Mouse (Mus musculus): Measurements from ENCODE around the gene Ccdc60.
"Not testable (repeated sequence)": the region's sequence is repeated elsewhere in the genome, so short reads cannot be mapped to it uniquely, and the experiment has no call there.

Gene Ccdc60

DNA sequence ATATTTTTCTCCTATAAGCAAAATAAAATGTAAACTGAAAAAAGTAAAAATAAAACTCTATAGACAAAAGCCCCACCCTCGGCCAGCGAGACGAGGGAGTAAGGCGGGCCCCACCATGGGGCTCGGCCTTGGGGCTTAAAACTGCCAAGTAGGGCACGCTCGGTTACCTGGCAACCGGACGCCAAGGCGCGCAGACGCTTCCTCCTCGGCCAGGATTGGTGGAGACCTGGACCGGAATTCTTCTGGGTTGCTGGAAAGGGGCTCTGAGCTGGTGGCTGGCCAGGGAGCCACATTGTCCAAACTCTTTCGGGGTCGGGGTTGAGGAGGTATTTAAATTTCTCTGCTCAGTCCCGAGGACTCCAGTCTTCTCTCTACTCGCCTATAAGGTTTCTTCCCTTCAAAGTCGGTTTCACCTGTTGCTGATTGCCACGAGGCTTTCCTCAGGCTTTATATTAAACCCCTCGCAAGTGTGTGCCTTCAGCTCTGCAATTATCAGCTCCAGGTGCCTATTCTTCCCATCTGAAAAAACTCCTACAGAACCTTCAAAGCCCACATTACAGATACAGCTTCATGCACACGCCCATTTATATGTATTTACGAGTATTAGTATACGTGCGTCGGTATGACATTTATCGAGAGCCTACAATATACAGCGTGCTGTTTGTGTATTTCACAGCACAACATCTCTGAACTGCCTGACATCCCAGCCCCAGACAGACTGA lies at the start of gene Ccdc60:
Gene Ccdc60, minus strand, starts transcription at position 137 of the 722 bp plus-strand sequence.
- DNase-seq (ENCODE audit: low read depth, low spot score): no peak

DNA sequence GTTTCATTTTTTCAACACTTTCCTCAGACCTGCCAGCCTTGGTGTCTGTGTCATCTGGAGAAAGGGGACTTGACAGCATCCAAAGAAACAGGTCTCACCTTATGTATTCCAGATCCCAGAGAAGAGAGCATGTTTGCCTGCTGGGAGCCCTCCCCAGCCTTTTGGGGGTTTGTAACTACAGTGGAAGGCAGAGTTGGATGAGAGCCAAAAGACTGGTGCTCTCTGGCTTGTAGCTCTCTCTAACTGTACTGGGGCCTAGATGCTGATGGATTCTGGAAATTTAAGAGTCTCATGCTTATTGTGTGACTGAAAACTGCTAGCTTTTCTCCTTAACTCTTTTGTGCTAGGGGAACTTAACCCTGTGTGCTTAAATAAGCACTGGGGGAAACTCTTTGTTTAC lies 47.4 kb upstream of the Ccdc60 start:
- no peak for DNase-seq (ENCODE audit: low read depth, low spot score)

- DNase-seq (ENCODE audit: low read depth, low spot score): no peak
Measured at GRCm38 (mm10) chr5:116328911-116329310, 40.1 kb upstream of the Ccdc60 start.

DNA sequence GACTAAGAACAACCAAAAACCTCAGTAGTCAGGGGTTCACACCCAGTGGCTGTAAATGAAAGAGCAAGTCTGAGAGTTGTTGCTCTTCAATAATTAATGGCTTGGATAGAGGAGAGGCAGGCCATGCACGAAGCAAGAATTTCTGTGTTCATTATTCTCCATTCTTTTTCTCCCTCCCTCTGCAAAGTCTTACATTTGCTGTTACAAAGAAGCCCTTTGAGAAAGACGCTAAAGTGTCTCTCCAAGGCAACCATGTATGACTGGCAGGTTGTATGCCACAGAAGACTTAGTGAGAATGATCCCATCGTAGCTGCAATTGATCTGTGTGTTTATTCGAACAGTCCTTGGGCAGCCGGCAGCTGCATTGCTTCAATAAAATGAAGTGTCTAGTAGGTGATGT lies 34.6 kb upstream of the Ccdc60 start:
- no peak for DNase-seq (ENCODE audit: low read depth, low spot score)

DNA sequence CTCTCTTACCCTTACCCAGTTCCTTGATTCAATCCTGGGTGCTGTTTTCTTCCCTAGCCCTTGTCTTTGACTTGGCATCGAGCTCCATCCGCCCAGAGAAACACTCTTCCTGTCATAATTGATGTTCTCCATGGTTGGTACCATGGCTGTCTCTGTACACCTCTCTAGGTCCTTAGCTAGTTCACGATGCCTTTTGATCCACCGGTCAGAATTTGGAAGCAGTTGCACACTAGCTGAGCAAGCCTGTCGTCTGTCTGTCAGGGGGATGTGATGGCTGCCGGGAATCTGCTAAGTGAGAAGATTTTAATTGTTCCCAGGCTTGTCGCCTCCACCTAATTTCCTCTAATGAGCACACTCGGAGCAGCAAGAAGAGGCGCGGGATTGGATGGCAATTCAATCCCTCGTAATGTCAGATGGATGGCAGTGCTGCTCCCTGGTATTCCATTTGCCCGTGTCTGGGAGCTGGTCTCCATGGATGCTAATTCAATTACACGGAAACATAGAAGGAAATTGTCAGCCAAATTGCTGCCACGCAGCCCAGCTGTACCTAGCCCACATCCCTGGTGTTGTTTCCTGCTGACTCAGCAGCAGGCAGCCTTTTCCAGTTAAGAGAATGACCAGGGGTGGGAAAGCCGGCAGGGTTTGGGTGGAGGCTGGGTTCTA lies 33.7 kb upstream of the Ccdc60 start:
- no peak for DNase-seq (ENCODE audit: low read depth, low spot score)

DNA sequence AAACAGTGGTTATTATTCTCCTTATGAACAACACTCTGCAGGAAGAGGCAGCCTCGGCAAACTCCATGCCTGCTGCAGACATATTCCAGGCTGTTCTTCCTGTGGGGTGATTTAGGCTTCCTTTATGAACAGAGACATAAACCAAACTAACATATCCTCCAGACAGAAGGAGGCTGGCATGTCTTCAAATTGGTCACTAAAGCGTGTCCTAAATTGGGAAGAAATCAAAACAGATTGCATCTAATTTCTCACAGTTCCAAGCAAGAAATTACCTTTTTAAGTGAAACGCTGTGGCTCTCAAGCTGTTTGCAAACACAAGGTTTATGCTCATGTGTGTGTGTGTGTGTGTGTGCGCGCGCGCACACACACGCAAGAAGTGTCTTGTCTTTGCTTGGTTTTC lies 24.9 kb upstream of the Ccdc60 start:
- no peak for DNase-seq (ENCODE audit: low read depth, low spot score)

DNA sequence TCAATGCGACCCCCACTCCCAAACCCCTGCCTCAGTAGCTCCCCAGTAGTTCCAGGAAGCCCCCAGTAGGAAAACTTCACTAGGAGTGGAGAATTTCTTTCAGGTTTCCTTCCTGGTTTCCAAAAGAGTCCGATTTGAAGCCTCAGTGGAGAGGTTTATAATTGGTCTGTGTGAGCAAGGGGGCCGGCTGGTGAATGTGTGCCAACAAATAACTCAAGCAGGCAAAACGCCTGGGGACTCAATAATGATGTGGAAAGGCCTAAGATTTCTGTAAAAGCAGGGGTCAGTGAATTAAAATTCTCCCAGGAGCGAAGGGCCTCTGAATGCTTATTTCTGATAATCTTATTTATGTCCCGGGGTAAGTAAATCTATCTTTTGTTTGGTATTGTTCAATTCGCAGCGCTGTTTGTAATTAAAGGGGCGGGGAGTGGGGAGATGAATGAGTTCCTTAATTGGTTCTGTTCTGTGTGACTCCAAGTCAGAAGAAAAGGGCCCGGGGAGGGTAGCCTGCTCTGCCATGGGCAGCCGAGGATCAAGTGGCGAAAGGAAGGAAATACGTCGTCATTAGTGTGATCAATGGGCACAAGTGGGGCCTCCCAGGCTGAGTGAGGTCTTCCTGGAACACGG lies 23.4 kb upstream of the Ccdc60 start:
- no peak for DNase-seq (ENCODE audit: low read depth, low spot score)

- DNase-seq (ENCODE audit: low read depth, low spot score): no peak
Measured at GRCm38 (mm10) chr5:116311636-116312035, 22.9 kb upstream of the Ccdc60 start.

DNA sequence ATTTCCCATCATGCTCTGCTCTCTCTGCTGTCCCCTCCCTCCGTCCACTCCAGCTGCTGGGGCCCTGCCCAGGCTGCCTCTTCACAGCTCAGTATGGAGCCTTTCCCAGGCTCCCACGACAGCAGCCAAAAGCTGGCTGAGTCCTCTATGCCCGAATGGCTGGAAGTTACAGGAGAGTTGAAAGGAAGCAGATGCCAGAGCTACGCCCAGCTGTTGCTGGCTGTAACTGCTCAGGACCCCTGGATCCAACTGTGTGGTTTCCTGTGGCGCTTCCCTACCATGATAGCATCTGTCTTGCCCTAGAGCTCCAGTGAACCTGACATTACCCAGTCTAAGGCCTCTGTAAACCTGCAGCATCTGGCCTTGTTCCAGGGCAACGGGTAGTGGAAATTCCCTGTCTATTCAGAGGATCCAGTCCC lies 20.6 kb upstream of the Ccdc60 start:
- no peak for DNase-seq (ENCODE audit: low read depth, low spot score)

DNA sequence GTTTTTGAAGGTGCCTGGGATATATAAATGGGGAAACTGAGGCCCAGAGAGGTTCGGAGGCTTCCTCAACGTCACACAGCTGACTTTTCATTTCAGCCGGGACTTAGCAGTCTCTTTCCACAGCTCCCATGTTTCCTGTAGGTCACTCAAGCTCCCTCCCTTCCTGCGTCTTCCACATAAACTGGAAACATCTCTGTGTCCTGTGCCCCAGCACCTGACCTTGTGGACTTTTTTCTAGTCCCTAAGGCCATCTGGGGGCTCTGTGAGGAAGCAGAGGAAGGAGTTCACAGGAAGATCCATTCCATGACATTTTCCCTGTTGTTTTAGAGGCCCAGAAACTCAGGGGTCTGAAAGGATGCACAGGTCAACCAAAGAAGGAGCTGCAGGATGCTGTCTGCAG lies 16.8 kb upstream of the Ccdc60 start:
- no peak for DNase-seq (ENCODE audit: low read depth, low spot score)

- not testable (repeated sequence) for DNase-seq (ENCODE audit: low read depth, low spot score)
Measured at GRCm38 (mm10) chr5:116305146-116305545, 16.4 kb upstream of the Ccdc60 start.

GRCm38 (mm10) chr5:116300984-116301383 lies 12.2 kb upstream of the Ccdc60 start:
- DNase-seq (ENCODE audit: low read depth, low spot score): no peak

DNA sequence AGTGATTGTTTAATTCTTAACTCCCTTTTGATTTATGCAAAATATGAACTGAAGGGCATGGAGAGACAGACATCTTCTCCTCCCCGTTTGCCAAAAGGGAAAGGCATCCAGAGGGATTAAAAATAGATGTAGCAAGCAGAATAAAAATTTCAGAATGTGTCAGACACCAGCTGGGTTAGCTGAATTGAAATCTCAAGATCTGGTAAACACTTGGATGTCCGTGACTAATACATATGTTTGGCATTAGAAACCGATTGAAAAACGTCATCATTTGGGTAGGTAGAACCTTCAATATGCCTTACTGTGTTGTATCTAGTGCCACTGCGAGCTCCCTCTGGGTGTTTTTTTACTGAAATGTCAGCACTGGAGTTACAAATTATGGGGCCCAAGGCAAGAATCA lies 4.7 kb upstream of the Ccdc60 start:
- no peak for DNase-seq (ENCODE audit: low read depth, low spot score)

DNA sequence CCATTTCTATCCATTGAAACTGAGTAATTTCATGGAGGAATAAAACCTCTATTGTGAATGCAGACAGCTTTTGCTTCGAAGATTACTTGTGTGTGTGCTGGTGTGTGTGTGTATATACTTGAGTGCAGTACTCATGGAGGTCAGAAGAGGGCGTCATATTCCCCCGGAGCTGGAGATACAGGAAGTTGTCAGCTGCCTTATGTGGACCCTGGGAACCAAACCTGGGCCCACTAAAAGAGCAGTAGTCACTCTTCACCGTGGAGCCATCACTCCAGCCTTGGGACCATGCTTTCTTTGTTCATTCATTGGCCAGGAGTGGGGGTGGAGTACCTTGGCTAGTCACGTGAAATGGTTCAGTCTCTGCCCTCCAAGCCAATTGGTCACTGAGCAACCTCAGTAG lies 1.8 kb upstream of the Ccdc60 start:
- no peak for DNase-seq (ENCODE audit: low read depth, low spot score)

DNA sequence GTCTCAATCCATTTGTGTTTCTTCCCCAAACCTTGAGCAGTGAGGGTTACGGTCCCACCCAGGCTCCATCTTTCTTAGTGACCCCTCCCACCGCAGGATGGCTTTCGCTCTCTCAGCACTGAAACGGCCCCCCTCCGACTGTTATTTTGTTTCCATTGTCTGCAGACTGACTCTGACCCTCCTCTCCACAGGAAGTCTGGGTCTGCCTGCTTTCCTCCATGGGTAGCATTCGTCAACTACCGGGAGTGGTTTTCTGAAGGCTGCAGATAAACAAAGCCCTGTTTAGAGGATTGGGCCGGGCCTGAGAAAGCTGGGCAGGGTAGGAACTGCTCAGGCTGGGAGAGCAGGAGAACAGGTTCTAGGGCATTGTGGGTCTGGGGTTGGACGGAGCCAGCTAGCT lies 1.1 kb upstream of the Ccdc60 start:
- no peak for DNase-seq (ENCODE audit: low read depth, low spot score)

- no peak for DNase-seq (ENCODE audit: low read depth, low spot score)
Measured at GRCm38 (mm10) chr5:116288183-116288582, 602 bp downstream of the Ccdc60 start.

- no peak for DNase-seq (ENCODE audit: low read depth, low spot score)
Measured at GRCm38 (mm10) chr5:116285532-116286176, 3.1 kb downstream of the Ccdc60 start.

- no peak for DNase-seq (ENCODE audit: low read depth, low spot score)
Measured at GRCm38 (mm10) chr5:116280518-116280917, 8.3 kb downstream of the Ccdc60 start.

DNA sequence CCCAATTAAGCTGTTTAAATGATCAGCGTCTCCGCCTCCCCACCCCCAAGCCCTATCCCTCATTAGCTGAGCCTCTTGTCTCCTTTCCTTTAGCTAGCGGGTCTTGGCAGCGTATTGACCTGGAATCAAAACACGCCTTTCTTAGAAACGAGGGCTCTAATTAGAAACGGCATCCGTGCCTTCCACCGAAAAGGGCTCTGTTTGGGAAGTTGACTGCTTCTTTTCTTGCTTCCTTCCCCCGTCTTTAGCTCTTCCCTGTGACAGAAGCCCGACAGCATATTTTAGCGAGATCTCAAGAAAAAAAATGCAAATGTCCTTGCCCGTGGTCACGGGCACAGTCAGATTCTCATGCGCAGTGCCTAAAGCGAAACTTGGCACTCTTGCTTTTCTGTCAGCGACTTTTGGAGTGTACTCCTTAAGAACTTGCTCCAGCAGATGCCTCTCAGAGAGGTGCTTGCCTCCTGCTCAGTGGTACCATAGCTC lies 10.3 kb downstream of the Ccdc60 start:
- DNase-seq (ENCODE audit: low read depth, low spot score): no peak

DNA sequence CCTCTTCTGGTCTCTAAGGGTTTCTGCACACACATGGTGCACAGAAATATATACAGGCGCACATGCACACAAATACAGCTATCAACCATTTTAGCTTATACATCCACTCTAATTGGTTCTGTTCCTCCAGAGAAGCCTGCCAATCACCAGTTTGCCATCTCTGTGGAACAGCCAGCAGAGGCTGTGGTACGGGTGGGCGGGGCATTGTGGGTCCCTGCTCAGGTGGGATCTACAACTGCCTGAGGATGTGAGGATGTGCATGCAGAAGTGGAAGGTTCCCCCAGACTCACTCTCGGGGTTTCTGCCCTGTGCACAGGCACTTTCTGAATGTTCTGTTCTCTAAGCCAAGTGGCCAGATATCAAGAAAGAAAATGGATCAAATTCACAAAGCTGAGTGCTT lies 10.8 kb downstream of the Ccdc60 start:
- DNase-seq (ENCODE audit: low read depth, low spot score): no peak

- DNase-seq (ENCODE audit: low read depth, low spot score): no peak
Measured at GRCm38 (mm10) chr5:116274818-116275217, 14.0 kb downstream of the Ccdc60 start.

GRCm38 (mm10) chr5:116274365-116274764 lies 14.4 kb downstream of the Ccdc60 start:
- DNase-seq (ENCODE audit: low read depth, low spot score): no peak

All from WW6 (cell line).